Mouse (Mus musculus) lung, embryonic 16.5 days (tissue): Measurements from ENCODE around the gene B3galt5. TPM values are rescaled to one million over a fixed set of nuclear protein-coding genes. Genes with fewer than 3 reads are reported as not detected.

Experiments used
- ATAC-seq: fragments of 200-750 bp; cut with Nextera tagmentation; 2 replicates; pipeline ENCODE4 v1.8.0; 2017; ENCODE audit warnings: low read depth, mild to moderate bottlenecking, moderate library complexity
- H3K27ac ChIP-seq: fragments of 300-500 bp; sonication (generic); 2 replicates; pipeline ENCODE4 v1.5.1; 2014; ENCODE audit warnings: mild to moderate bottlenecking, control low read depth, low read length
- H3K27me3 ChIP-seq: fragments of 300-500 bp; sonication (generic); 2 replicates; pipeline ENCODE4 v1.6.1; 2014; ENCODE audit warnings: low read depth, low read length, mixed read lengths; ENCODE audit not compliant: control insufficient read depth, insufficient read depth
- H3K36me3 ChIP-seq: fragments of 300-500 bp; sonication (generic); 2 replicates; pipeline ENCODE4 v1.6.1; 2014; ENCODE audit warnings: low read length; ENCODE audit not compliant: control insufficient read depth, insufficient read depth
- H3K4me1 ChIP-seq: fragments of 300-500 bp; sonication (generic); replicated peaks from 2 replicates; pipeline ENCODE4 v1.6.1; 2014; ENCODE audit warnings: low read length, mixed read lengths; ENCODE audit not compliant: control insufficient read depth, insufficient read depth
- H3K4me2 ChIP-seq: fragments of 300-500 bp; sonication (generic); 2 replicates; pipeline ENCODE4 v1.6.1; 2014; ENCODE audit warnings: low read depth, low read length, control low read depth
- H3K4me3 ChIP-seq: fragments of 300-500 bp; sonication (generic); 2 replicates; pipeline ENCODE4 v1.5.1; 2014; ENCODE audit warnings: mild to moderate bottlenecking, low read length, control low read depth
- H3K9ac ChIP-seq: fragments of 300-500 bp; sonication (generic); 2 replicates; pipeline ENCODE4 v1.6.1; 2014; ENCODE audit warnings: low read length, control low read depth
- H3K9me3 ChIP-seq: fragments of 300-500 bp; sonication (generic); 2 replicates; pipeline ENCODE4 v1.6.1; 2016; ENCODE audit warnings: low read length; ENCODE audit not compliant: control insufficient read depth
- WGBS: fragments of 180-500 bp; shearing (Covaris S2); extraction: QIAGEN DNeasy Blood & Tissue Kit; methylation state at CpG from one replicate; pipeline ENCODE4 v1.1.7; 2014; 5-methylcytosine and 5-hydroxymethylcytosine counted together
- polyA plus RNA-seq: library from polyadenylated mRNA; unstranded; fragments of >200 nt; fragmentation: Nextera tagmentation; extraction: Ambion mirVana; gene quantifications from 2 replicates; pipeline ENCODE4 v1.2.1, GENCODE M21; 2015

B3galt5 gene
- polyA plus RNA-seq, 1 experiment from 2014 or later: 2.5 TPM

DNA sequence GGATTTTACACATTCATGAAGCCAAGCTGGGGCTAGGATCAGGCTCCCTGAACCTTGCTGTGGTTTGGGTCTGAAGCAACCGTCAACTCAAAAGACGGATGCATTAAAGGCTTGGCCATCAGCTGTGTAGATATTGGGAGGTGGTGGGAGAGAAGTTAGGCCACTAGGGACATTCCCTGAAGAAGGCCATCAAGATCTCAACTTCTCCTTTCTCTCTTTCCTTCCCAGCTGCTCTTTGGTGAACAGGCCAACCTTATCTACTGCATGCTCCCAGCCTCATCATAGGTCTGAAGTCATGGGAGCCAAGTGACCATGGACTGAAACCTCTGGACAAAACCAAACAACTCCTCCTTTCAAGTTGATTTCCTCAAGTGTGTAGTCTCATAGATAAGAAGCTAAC lies 115.9 kb downstream of the B3galt5 start:
- Histone ChIP-seq H3K4me1 (peaks cover 6% of the 10 kb centered on the region; the same call in 1 of the 2 replicates), H3K27me3 (no peaks in the 10 kb centered on the region), H3K27ac (no peak overlapping the region), H3K4me3 (no peak overlapping the region), H3K9me3 (no peaks in the 10 kb centered on the region), H3K4me2 (no peak overlapping the region), H3K36me3 (no peaks in the 10 kb centered on the region), H3K9ac (no peak overlapping the region)
- no peak for ATAC-seq
- 88% methylated on average over 2 of the region's 2 CpGs for WGBS

DNA sequence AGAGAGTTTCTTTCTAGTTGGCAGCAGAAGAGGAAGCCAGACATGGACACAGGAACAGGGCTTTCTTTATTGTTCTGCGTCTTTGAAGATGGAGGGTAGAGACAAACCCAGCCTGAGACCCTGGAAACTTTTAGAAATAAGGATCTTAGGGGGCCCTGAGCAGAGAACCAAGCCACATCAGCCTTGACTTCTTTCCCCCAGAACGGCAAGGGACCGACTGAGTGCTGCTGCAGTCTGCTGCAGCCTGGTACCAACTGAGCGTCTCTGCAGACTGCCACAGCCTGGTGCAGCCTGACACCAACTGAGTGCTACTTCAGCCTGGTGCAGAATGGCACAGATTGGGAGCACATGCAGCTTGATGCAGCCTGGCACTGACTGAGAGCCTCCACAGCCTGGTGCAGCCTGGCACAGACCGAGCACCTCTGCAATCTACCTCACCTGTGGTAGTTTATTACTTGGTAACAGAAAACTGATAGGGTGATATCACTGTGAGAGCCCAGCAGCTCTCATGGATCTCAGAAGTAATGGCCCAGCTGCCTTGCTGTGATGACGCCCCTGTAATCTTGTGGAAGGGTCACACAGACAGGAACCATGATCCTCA lies 117.8 kb downstream of the B3galt5 start:
- Histone ChIP-seq H3K4me1 (peaks cover 2% of the 10 kb centered on the region; the same call in 1 of the 2 replicates), H3K4me3 (no peak overlapping the region), H3K36me3 (no peaks in the 10 kb centered on the region), H3K9ac (no peak overlapping the region), H3K9me3 (0 out of 2 replicates have a peak, but pooled peaks cover 3% of the 10 kb centered on the region), H3K4me2 (no peak overlapping the region), H3K27ac (no peak overlapping the region), H3K27me3 (no peaks in the 10 kb centered on the region)
- WGBS: 61% methylated on average over 6 of the region's 6 CpGs
- ATAC-seq: no peak

DNA sequence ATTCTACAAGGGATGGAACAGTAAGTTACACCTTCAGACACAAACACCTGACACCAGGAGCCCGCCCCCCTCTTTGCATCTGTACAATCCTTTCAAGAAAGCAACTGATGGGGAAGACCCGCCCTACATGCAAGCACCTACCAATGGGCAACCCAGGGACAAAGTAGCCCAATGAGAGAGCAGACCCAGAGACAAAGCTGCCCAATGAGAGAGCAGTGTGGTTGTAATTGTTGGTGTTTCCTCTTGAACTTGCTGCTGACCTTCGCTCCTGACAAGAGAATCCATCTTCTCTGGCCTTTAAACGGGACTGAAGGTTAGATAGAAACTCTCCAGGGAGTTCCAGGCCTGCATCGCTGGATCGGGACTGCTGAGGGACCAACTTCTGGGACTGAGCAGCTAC lies 118.4 kb downstream of the B3galt5 start:
- H3K4me1 ChIP-seq: no peaks in the 10 kb centered on the region
- H3K27ac ChIP-seq: no peak overlapping the region
- H3K4me3 ChIP-seq: no peak overlapping the region
- 0 out of 2 replicates have a peak, but pooled peaks cover 3% of the 10 kb centered on the region for H3K9me3 ChIP-seq
- ATAC-seq: no peak
- no peak overlapping the region for H3K4me2 ChIP-seq
- WGBS: 39% methylated on average over 6 of the region's 6 CpGs
- H3K9ac ChIP-seq: no peak overlapping the region
- H3K27me3 ChIP-seq: no peaks in the 10 kb centered on the region
- no peaks in the 10 kb centered on the region for H3K36me3 ChIP-seq

DNA sequence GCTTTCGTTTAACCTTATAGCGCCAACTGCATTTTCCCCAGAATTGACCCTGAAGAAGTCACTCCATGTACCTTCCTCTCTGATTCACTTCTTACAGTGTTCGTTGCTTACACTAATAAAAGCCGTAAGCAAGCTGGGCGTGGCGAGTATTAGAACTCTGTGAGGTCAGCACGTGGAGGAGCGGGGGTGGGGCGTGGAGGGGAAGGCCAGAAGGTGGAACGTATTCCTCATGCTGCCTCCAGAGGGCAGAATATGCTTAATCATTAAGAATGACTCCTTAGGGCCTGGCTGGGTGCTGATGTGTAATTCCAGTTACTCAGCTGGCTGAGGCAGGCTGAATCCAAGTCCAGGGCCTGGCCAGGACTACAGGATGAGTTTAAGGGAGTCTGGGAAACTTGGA lies 122.3 kb downstream of the B3galt5 start:
- no peak overlapping the region for H3K27ac ChIP-seq
- no peaks in the 10 kb centered on the region for H3K27me3 ChIP-seq
- H3K4me1 ChIP-seq: no peaks in the 10 kb centered on the region; the same call in 1 of the 2 replicates
- H3K4me2 ChIP-seq: peak overlapping the region; percentile 63
- 0 out of 2 replicates have a peak, but pooled peaks cover 3% of the 10 kb centered on the region for H3K9me3 ChIP-seq
- peak overlapping the region; percentile 49 for H3K9ac ChIP-seq
- WGBS: 7% methylated on average over 10 of the region's 10 CpGs
- peak; percentile 36; the same call in 1 of the 2 replicates for ATAC-seq
- no peaks in the 10 kb centered on the region for H3K36me3 ChIP-seq
- peak overlapping the region; percentile 46 for H3K4me3 ChIP-seq

DNA sequence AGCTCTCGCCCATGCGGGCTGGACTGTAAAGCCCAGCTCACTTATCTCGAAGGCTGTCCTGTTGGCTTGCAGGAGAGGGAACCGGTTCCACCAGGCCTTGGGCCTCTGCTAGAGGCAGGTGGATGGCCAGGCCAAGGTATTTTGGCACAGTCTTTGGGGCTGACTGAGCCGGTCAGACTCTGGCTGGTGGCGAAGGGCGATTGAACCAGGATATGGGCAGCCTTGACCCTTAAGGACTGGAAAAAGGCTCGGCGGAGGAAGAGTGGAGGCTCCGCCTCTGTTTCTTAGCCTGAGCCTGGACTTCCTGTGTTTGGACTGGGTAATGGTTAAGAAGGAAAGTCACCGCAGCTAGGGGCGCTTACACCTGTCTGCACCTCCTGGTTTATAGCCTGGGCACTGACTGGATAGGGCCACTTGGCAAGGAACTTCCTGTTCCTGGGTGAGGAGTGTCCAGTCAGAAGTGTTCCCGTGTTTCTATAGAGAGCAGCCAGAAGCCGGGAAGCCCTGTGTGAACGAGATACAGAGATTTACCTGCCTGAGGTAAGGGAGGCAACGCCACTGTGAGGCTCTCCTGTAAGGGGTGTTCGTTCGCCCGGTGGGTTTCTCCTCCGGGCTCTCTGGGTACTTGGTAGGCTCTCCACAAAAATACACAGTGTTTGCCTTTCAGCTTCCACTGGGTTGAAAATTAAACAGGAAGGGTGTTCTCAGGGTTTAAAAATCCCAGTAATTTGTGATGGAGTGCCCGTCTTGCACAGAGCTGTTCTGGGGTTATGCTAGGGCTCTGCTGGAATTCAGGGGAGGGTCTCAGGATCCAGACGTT lies 125.9 kb downstream of the B3galt5 start:
- peak; percentile 90 for ATAC-seq
- H3K27me3 ChIP-seq: no peaks in the 10 kb centered on the region
- no peaks in the 10 kb centered on the region; the same call in 1 of the 2 replicates for H3K4me1 ChIP-seq
- H3K9ac ChIP-seq: peak overlapping the region; percentile 53
- peak overlapping the region; percentile 97 for H3K27ac ChIP-seq
- H3K4me3 ChIP-seq: peak overlapping the region; percentile 43
- peak overlapping the region; percentile 55 for H3K4me2 ChIP-seq
- H3K9me3 ChIP-seq: 0 out of 2 replicates have a peak, but pooled peaks cover 3% of the 10 kb centered on the region
- H3K36me3 ChIP-seq: no peaks in the 10 kb centered on the region
- WGBS: 39% methylated on average over 22 of the region's 22 CpGs

DNA sequence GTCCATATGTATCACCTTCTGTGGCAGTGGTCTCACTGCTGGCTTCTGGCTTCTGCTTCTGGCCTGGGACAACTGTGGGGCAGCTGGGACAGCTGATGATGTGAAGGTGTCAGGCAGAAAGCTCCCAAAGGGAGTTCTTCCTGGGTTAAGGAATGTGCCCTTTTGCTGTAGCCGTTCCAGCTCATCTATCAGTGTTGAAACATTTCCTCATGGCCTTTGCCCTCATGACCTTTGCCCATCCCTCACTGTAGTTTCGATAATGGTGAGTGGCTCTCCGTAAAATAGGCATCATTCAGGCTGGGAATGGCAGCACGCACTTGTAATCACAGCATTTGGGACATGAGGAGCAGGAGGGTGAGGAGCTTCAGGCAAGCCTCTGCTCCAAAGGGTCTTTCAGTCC lies 127.3 kb downstream of the B3galt5 start:
- H3K27me3 ChIP-seq: no peaks in the 10 kb centered on the region
- H3K27ac ChIP-seq: peak overlapping the region; percentile 97; the same call in 1 of the 2 replicates
- H3K36me3 ChIP-seq: no peaks in the 10 kb centered on the region
- WGBS: 16% methylated on average over 4 of the region's 4 CpGs
- H3K4me1 ChIP-seq: no peaks in the 10 kb centered on the region; the same call in 1 of the 2 replicates
- no peak overlapping the region for H3K9ac ChIP-seq
- H3K4me2 ChIP-seq: peak overlapping the region; percentile 55
- H3K9me3 ChIP-seq: 0 out of 2 replicates have a peak, but pooled peaks cover 3% of the 10 kb centered on the region
- H3K4me3 ChIP-seq: no peak overlapping the region; the same call in 1 of the 2 replicates
- no peak for ATAC-seq

DNA sequence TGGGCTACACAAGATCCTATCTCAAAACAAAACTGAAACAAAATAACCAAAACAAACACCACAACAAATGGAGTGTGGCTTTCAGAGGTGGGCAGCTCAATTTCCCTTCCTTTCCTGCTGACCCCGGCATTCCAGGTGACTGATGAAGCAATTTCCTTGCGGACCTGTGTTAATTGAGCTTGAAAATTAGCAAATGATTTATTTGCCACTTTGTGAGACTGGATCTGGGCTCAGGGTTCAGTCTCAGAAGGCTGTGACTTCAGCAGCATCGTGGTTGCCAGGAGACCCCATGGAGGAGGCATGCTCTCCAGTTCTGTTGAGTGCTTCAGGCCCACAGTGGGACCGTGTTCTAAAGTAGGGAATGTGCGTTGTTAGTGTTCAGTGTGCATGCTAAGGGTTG lies 127.7 kb downstream of the B3galt5 start:
- no peak overlapping the region for H3K4me3 ChIP-seq
- no peaks in the 10 kb centered on the region; the same call in 1 of the 2 replicates for H3K4me1 ChIP-seq
- no peaks in the 10 kb centered on the region for H3K9me3 ChIP-seq
- ATAC-seq: no peak
- WGBS: 41% methylated on average over 5 of the region's 5 CpGs
- H3K36me3 ChIP-seq: no peaks in the 10 kb centered on the region
- no peak overlapping the region for H3K27ac ChIP-seq
- no peak overlapping the region for H3K9ac ChIP-seq
- no peak overlapping the region for H3K4me2 ChIP-seq
- H3K27me3 ChIP-seq: no peaks in the 10 kb centered on the region

DNA sequence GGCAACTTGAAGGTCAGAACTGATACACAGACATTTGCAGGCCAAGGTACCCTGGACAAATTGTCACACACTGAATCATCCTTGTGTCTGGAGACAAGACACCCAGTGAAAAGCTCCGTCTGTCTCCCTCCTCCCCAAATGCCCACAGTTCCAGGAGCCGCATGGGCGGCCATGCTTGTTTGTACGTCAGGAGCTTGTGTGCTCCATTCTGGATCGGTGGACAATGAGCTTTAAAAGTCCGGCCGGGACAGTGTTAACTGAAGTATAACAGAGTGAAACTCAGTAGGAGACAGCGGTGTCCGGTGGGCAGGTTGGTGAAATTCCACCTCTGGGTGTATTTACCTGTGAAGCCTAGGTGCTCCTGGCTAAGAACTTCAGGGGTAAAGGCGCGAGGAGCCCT lies 129.3 kb downstream of the B3galt5 start:
- no peaks in the 10 kb centered on the region for H3K9me3 ChIP-seq
- no peak for ATAC-seq
- WGBS: 83% methylated on average over 11 of the region's 11 CpGs
- no peaks in the 10 kb centered on the region for H3K27me3 ChIP-seq
- no peak overlapping the region for H3K27ac ChIP-seq
- H3K9ac ChIP-seq: no peak overlapping the region
- H3K4me3 ChIP-seq: no peak overlapping the region
- no peak overlapping the region for H3K4me2 ChIP-seq
- no peaks in the 10 kb centered on the region for H3K36me3 ChIP-seq
- no peaks in the 10 kb centered on the region; the same call in 1 of the 2 replicates for H3K4me1 ChIP-seq
